Mouse (Mus musculus) bone marrow macrophage, adult 2 months (primary cell): ENCODE results near the gene Prpf31.

Experiments used
- CTCF ChIP-seq: IDR thresholded peaks from 2 replicates; pipeline ENCODE4 v1.5.1; 2012; ENCODE audit warnings: low read depth, mild to moderate bottlenecking, low read length, moderate library complexity
- POLR2A ChIP-seq: IDR thresholded peaks from 2 replicates; pipeline ENCODE4 v1.6.1; 2012; ENCODE audit warnings: mild to moderate bottlenecking, low read depth, low read length, borderline replicate concordance

GRCm38 (mm10) chr7:3591534-3591933 lies 38.3 kb upstream of the Prpf31 start:
- no peak for TF ChIP-seq CTCF
- no peak for TF ChIP-seq POLR2A
